Mouse (Mus musculus): ENCODE results near the gene Dock6. TPM values are rescaled to one million over a fixed set of nuclear protein-coding genes. Genes with fewer than 3 reads are reported as not detected.
"Not testable (repeated sequence)": the region's sequence is repeated elsewhere in the genome, so short reads cannot be mapped to it uniquely, and the experiment has no call there.

Dock6 gene
- polyA plus RNA-seq, 1 experiment from 2014 or later = 46.2 TPM

DNA sequence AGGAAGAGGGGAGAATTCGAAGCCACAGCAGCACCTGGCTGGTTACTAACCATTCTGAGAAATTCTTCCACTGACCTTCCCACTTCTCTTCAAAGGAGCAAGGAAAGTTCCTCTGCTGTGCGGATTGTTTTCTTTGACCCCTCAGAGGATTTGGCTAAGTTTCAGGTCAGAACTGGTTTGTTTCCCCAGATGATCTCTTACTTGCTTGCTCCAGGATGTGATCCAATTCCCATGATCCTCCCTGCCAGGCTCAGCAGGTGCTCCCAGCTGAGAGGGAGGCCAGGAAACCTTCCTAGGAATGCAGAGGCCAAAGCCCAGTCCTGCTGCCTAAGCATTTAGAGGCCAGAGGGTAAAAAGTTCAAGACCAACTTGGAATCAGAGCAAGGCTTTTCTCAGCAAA is 14.2 kb upstream of the Dock6 start:
- peak overlapping the region; percentile 60 for H3K27ac ChIP-seq (ENCODE audit: low read length)
- H3K4me1 ChIP-seq (ENCODE audit: control insufficient read depth, insufficient read depth, low read length) = peaks cover 3% of the 10 kb centered on the region
- no peak overlapping the region for H3K9ac ChIP-seq (ENCODE audit: low read length)
- no peaks in the 10 kb centered on the region for H3K36me3 ChIP-seq (ENCODE audit: control insufficient read depth, insufficient read depth)
- peaks cover 6% of the 10 kb centered on the region; the same call in 1 of the 2 replicates for H3K9me3 ChIP-seq (replicated peaks; ENCODE audit: control insufficient read depth, low read length)
- no peak overlapping the region for H3K4me2 ChIP-seq (ENCODE audit: low read depth, low read length)
- no peak overlapping the region for H3K4me3 ChIP-seq (ENCODE audit: low read length)
- ATAC-seq (replicated peaks; ENCODE audit: extremely low read depth, insufficient read depth, low FRiP score) = no peak
- 54% methylated on average over 2 of the region's 2 CpGs for WGBS
- peaks cover 5% of the 10 kb centered on the region; the same call in 1 of the 2 replicates for H3K27me3 ChIP-seq (ENCODE audit: control insufficient read depth, insufficient read depth, low read length)

DNA sequence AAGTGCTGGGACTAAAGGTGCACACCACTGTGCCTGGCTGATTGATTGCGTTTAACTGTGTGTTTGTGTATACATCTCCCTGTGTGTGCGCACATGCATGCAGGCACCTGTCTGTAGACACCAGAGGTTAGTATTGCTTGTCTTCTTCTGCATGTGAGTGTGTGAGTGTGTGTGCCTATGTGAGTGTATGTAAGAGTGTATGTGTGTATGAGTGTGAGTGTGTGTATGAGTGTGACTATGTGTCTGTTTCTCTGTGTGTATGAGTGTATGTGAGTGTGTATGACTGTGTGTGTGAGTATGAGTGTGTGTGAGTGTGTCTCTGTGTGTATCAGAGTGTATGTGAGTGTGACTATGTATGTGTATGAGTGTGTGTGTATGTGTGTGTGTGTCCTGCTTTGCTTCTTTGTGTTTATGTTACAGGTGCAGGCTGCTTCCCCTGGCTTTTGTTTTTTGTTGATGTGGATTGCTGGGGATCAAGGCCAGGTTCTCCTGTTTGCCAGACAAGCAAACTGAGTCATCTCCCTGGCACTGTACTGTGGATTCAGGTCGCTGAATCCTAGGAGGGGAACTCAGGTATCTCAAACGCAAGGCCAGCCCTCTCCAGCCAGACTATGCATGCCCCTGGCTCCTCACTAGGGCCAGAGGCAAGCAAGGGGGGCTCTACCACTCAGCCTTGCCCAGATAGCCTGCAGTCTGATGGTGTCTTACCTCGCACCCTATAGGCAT is 13.4 kb upstream of the Dock6 start:
- no peak overlapping the region for H3K4me3 ChIP-seq (ENCODE audit: low read length)
- peaks cover 3% of the 10 kb centered on the region for H3K4me1 ChIP-seq (ENCODE audit: control insufficient read depth, insufficient read depth, low read length)
- H3K36me3 ChIP-seq (ENCODE audit: control insufficient read depth, insufficient read depth) = no peaks in the 10 kb centered on the region
- peaks cover 6% of the 10 kb centered on the region; the same call in 1 of the 2 replicates for H3K9me3 ChIP-seq (replicated peaks; ENCODE audit: control insufficient read depth, low read length)
- WGBS = 60% methylated on average over 5 of the region's 5 CpGs
- H3K4me2 ChIP-seq (ENCODE audit: low read depth, low read length) = no peak overlapping the region
- ATAC-seq (replicated peaks; ENCODE audit: extremely low read depth, insufficient read depth, low FRiP score) = no peak
- peak overlapping the region; percentile 5; the same call in 1 of the 2 replicates for H3K27ac ChIP-seq (ENCODE audit: low read length)
- H3K9ac ChIP-seq (ENCODE audit: low read length) = no peak overlapping the region
- no peaks in the 10 kb centered on the region for H3K27me3 ChIP-seq (ENCODE audit: control insufficient read depth, insufficient read depth, low read length)

DNA sequence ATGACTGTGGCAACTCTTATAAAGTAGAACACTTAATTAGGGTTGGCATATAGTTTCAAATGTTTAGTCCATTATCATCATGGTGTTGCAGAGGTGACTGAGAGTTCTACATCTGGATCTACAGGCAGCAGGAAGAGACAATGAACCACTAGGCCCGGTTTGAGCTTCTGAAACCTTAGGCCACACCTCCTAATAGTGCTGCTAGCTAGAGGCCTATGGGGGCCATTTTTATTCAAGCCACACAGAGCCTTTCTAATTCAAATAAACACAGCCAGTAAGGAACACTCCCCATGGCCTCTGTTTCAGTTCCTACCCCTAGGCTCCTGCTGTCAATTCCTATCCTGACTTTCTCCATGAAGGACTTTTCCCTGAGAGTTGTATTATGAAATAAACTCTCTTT is 9.7 kb upstream of the Dock6 start:
- Histone ChIP-seq H3K4me2 (ENCODE audit: low read depth, low read length) (no peak overlapping the region), H3K9me3 (replicated peaks; ENCODE audit: control insufficient read depth, low read length) (peaks cover 6% of the 10 kb centered on the region; the same call in 1 of the 2 replicates), H3K4me3 (ENCODE audit: low read length) (no peak overlapping the region), H3K27me3 (ENCODE audit: control insufficient read depth, insufficient read depth, low read length) (no peaks in the 10 kb centered on the region), H3K9ac (ENCODE audit: low read length) (no peak overlapping the region), H3K36me3 (ENCODE audit: control insufficient read depth, insufficient read depth) (no peaks in the 10 kb centered on the region), H3K4me1 (ENCODE audit: control insufficient read depth, insufficient read depth, low read length) (peaks cover 3% of the 10 kb centered on the region), H3K27ac (ENCODE audit: low read length) (no peak overlapping the region)
- 58% methylated on average over 1 of the region's 1 CpGs for WGBS
- ATAC-seq (replicated peaks; ENCODE audit: extremely low read depth, insufficient read depth, low FRiP score) = no peak

DNA sequence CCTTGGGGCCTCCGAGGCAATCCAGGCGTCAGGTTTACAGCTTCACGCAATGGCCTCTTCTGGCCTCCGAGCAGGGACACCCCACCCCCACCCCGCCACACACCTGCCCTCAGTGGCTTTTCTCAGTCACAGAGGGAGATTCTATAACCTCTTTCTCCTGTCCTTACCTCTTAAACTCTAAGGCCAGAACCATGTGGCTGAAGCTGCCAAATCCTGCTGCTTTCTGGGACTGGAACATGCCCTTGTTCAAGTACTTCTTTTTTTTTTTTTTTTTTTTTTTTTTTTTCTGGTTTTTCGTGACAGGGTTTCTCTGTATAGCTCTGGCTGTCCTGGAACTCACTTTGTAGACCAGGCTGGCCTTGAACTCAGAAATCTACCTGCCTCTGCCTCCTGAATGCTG is 7.9 kb upstream of the Dock6 start:
- ATAC-seq (replicated peaks; ENCODE audit: extremely low read depth, insufficient read depth, low FRiP score); H3K4me2 ChIP-seq (ENCODE audit: low read depth, low read length); H3K4me3 ChIP-seq (ENCODE audit: low read length); H3K27ac ChIP-seq (ENCODE audit: low read length); H3K27me3 ChIP-seq (ENCODE audit: control insufficient read depth, insufficient read depth, low read length); H3K9ac ChIP-seq (ENCODE audit: low read length); H3K9me3 ChIP-seq (replicated peaks; ENCODE audit: control insufficient read depth, low read length); H3K36me3 ChIP-seq (ENCODE audit: control insufficient read depth, insufficient read depth); H3K4me1 ChIP-seq (ENCODE audit: control insufficient read depth, insufficient read depth, low read length): not testable (repeated sequence)
- 65% methylated on average over 6 of the region's 6 CpGs for WGBS

- Histone ChIP-seq H3K4me1 (ENCODE audit: control insufficient read depth, insufficient read depth, low read length) (no peaks in the 10 kb centered on the region), H3K27me3 (ENCODE audit: control insufficient read depth, insufficient read depth, low read length) (no peaks in the 10 kb centered on the region), H3K4me2 (ENCODE audit: low read depth, low read length) (no peak overlapping the region), H3K9ac (ENCODE audit: low read length) (no peak overlapping the region), H3K4me3 (ENCODE audit: low read length) (no peak overlapping the region), H3K27ac (ENCODE audit: low read length) (no peak overlapping the region), H3K36me3 (ENCODE audit: control insufficient read depth, insufficient read depth) (no peaks in the 10 kb centered on the region), H3K9me3 (replicated peaks; ENCODE audit: control insufficient read depth, low read length) (peaks cover 6% of the 10 kb centered on the region; the same call in 1 of the 2 replicates)
- WGBS = 76% methylated on average over 3 of the region's 3 CpGs
- ATAC-seq (replicated peaks; ENCODE audit: extremely low read depth, insufficient read depth, low FRiP score) = no peak
These were observed 7.2 kb upstream of the Dock6 start for GRCm38 (mm10) chr9:21859606-21860005.

DNA sequence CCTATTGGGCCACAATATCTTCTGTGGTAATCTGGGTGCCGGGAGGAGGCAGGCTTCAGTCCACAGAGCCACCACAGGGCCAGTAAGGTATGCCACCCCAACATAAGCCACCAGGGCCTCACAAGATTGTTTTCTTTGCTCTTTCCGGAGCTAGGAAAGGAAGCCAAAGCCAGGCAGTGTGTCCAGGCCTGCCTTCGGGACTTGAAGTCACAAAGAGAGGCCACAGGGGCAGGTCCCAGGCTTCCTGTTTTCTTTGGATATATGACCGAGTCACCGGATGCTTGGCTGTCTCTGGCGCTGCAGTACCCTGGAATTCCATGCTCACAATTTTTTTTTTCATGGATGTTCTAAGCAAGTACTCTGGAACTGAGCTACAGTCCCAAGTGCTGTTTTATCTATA is 5.6 kb upstream of the Dock6 start:
- no peak overlapping the region for H3K4me2 ChIP-seq (ENCODE audit: low read depth, low read length)
- no peaks in the 10 kb centered on the region for H3K27me3 ChIP-seq (ENCODE audit: control insufficient read depth, insufficient read depth, low read length)
- no peaks in the 10 kb centered on the region for H3K4me1 ChIP-seq (ENCODE audit: control insufficient read depth, insufficient read depth, low read length)
- H3K9me3 ChIP-seq (replicated peaks; ENCODE audit: control insufficient read depth, low read length) = peaks cover 6% of the 10 kb centered on the region; the same call in 1 of the 2 replicates
- no peak overlapping the region for H3K4me3 ChIP-seq (ENCODE audit: low read length)
- WGBS = 39% methylated on average over 6 of the region's 6 CpGs
- peak overlapping the region; percentile 74 for H3K27ac ChIP-seq (ENCODE audit: low read length)
- no peak overlapping the region for H3K9ac ChIP-seq (ENCODE audit: low read length)
- H3K36me3 ChIP-seq (ENCODE audit: control insufficient read depth, insufficient read depth) = no peaks in the 10 kb centered on the region
- ATAC-seq (replicated peaks; ENCODE audit: extremely low read depth, insufficient read depth, low FRiP score) = peak; percentile 90

GRCm38 (mm10) chr9:21857501-21857900 is 5.1 kb upstream of the Dock6 start:
- Histone ChIP-seq H3K9me3 (replicated peaks; ENCODE audit: control insufficient read depth, low read length) (peaks cover 6% of the 10 kb centered on the region; the same call in 1 of the 2 replicates), H3K9ac (ENCODE audit: low read length) (no peak overlapping the region), H3K4me3 (ENCODE audit: low read length) (no peak overlapping the region), H3K27me3 (ENCODE audit: control insufficient read depth, insufficient read depth, low read length) (no peaks in the 10 kb centered on the region), H3K4me2 (ENCODE audit: low read depth, low read length) (no peak overlapping the region), H3K36me3 (ENCODE audit: control insufficient read depth, insufficient read depth) (no peaks in the 10 kb centered on the region), H3K27ac (ENCODE audit: low read length) (peak overlapping the region; percentile 74), H3K4me1 (ENCODE audit: control insufficient read depth, insufficient read depth, low read length) (no peaks in the 10 kb centered on the region)
- WGBS = 41% methylated on average over 2 of the region's 2 CpGs
- no peak for ATAC-seq (replicated peaks; ENCODE audit: extremely low read depth, insufficient read depth, low FRiP score)

DNA sequence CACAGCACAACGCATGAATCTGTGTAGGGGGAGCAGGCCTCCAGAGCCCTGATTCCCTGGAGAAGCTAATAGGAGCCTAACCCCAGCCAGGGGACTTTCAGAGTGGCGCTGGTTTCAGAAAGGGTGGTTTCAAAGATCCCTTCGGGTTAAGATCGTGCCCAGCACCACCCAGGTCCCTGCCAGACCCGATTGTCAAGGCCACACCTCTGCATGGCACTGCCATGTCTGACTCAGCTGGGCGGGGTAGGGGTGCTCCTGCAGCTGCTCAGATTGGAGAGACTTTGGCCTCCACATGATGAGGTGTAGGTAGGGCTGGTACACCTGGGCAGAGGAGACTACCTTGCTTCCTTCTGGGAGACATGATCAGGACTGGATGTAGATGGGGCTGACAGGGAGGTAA is 2.5 kb upstream of the Dock6 start:
- H3K4me2 ChIP-seq (ENCODE audit: low read depth, low read length) = no peak overlapping the region
- H3K9me3 ChIP-seq (replicated peaks; ENCODE audit: control insufficient read depth, low read length) = no peaks in the 10 kb centered on the region
- 82% methylated on average over 6 of the region's 6 CpGs for WGBS
- H3K4me1 ChIP-seq (ENCODE audit: control insufficient read depth, insufficient read depth, low read length) = no peaks in the 10 kb centered on the region
- H3K36me3 ChIP-seq (ENCODE audit: control insufficient read depth, insufficient read depth) = no peaks in the 10 kb centered on the region
- ATAC-seq (replicated peaks; ENCODE audit: extremely low read depth, insufficient read depth, low FRiP score) = no peak
- H3K4me3 ChIP-seq (ENCODE audit: low read length) = no peak overlapping the region
- no peaks in the 10 kb centered on the region for H3K27me3 ChIP-seq (ENCODE audit: control insufficient read depth, insufficient read depth, low read length)
- no peak overlapping the region for H3K27ac ChIP-seq (ENCODE audit: low read length)
- no peak overlapping the region for H3K9ac ChIP-seq (ENCODE audit: low read length)

GRCm38 (mm10) chr9:21853961-21854360 is 1.5 kb upstream of the Dock6 start:
- no peak for ATAC-seq (replicated peaks; ENCODE audit: extremely low read depth, insufficient read depth, low FRiP score)
- Histone ChIP-seq H3K36me3 (ENCODE audit: control insufficient read depth, insufficient read depth) (no peaks in the 10 kb centered on the region), H3K9ac (ENCODE audit: low read length) (no peak overlapping the region), H3K4me1 (ENCODE audit: control insufficient read depth, insufficient read depth, low read length) (no peaks in the 10 kb centered on the region), H3K27me3 (ENCODE audit: control insufficient read depth, insufficient read depth, low read length) (no peaks in the 10 kb centered on the region), H3K27ac (ENCODE audit: low read length) (no peak overlapping the region), H3K4me2 (ENCODE audit: low read depth, low read length) (no peak overlapping the region), H3K9me3 (replicated peaks; ENCODE audit: control insufficient read depth, low read length) (no peaks in the 10 kb centered on the region), H3K4me3 (ENCODE audit: low read length) (no peak overlapping the region)
- WGBS = 66% methylated on average over 5 of the region's 5 CpGs

Data from heart, embryonic 16.5 days (tissue).